Mouse (Mus musculus): ENCODE results near the gene Mex3b. TPM values are rescaled to one million over a fixed set of nuclear protein-coding genes. Genes with fewer than 3 reads are reported as not detected.

Mex3b gene
- 2.5 to 3.6 TPM (median 2.7 TPM) in 4 replicates for total RNA-seq (2023)

GRCm38 (mm10) chr7:82867271-82868121 is at the start of gene Mex3b:
Gene Mex3b, plus strand, starts transcription at chr7:82867333.

Other genes starting within 250 kb of the Mex3b start
- gene Saxo2, start 218.8 kb upstream of the Mex3b start, total RNA-seq (2023): 0.27 to 0.75 TPM (median 0.72 TPM) in 3 of 4 replicates, not detected in the other
- gene Efl1, start 218.7 kb upstream of the Mex3b start, total RNA-seq (2023): 26.5 to 35.3 TPM (median 32.0 TPM) in 4 replicates